8 mouse cellular contexts compared by ENCODE assay signal in genomic region chr5:112428944-112429343, GRCm38 (mm10). TPM values are rescaled to one million over a fixed set of nuclear protein-coding genes. Genes with fewer than 3 reads are reported as not detected.
DNase-seq lines count a peak whose midpoint lies in the region; ATAC-seq and TF ChIP-seq lines count a peak whose summit lies in the region.

No protein-coding gene starts in this region.

- H3K4me2 ChIP-seq in liver, embryonic 12.5 days, result no peak overlapping the region
- H3K4me2 ChIP-seq in forebrain, embryonic 14.5 days (ENCODE audit: low read length), result peak overlapping the region; percentile 6; the same call in 1 of the 2 replicates
- no peak overlapping the region for H3K4me2 ChIP-seq in intestine, postnatal 0 days (replicated peaks; ENCODE audit: low read depth)
- H3K4me2 ChIP-seq in limb, embryonic 14.5 days (replicated peaks; ENCODE audit: low read depth, low read length, severe bottlenecking), result peak overlapping the region; percentile 24; the same call in 1 of the 2 replicates

- 14% methylated on average over 19 of the region's 19 CpGs for WGBS in liver, embryonic 12.5 days (ENCODE audit: insufficient replicate concordance)
- 11% methylated on average over 19 of the region's 19 CpGs for WGBS in forebrain, embryonic 14.5 days
- WGBS in intestine, postnatal 0 days, result 12% methylated on average over 19 of the region's 19 CpGs
- 15% methylated on average over 19 of the region's 19 CpGs for WGBS in limb, embryonic 14.5 days

- H3K36me3 ChIP-seq in liver, embryonic 12.5 days, result no peaks in the 10 kb centered on the region
- H3K36me3 ChIP-seq in forebrain, embryonic 14.5 days (ENCODE audit: control insufficient read depth, insufficient read depth, low read length), result 0 out of 2 replicates have a peak, but pooled peaks cover 5% of the 10 kb centered on the region
- no peaks in the 10 kb centered on the region for H3K36me3 ChIP-seq in intestine, postnatal 0 days (ENCODE audit: control insufficient read depth, insufficient read depth)
- no peaks in the 10 kb centered on the region for H3K36me3 ChIP-seq in limb, embryonic 14.5 days (ENCODE audit: control insufficient read depth, insufficient read depth, low read length)
- no peaks in the 10 kb centered on the region for H3K36me3 ChIP-seq in testis, adult 2 months (ENCODE audit: control insufficient read depth, insufficient read depth, low read length)

- H3K27me3 ChIP-seq in liver, embryonic 12.5 days (replicated peaks), result peaks cover 73% of the 10 kb centered on the region
- H3K27me3 ChIP-seq in forebrain, embryonic 14.5 days (replicated peaks; ENCODE audit: control insufficient read depth, insufficient read depth, low read length), result no peaks in the 10 kb centered on the region
- 0 out of 2 replicates have a peak, but pooled peaks cover 13% of the 10 kb centered on the region for H3K27me3 ChIP-seq in intestine, postnatal 0 days (replicated peaks; ENCODE audit: control insufficient read depth, insufficient read depth, low read length)
- no peaks in the 10 kb centered on the region for H3K27me3 ChIP-seq in limb, embryonic 14.5 days (ENCODE audit: control insufficient read depth, insufficient read depth, low read length)
- H3K27me3 ChIP-seq in testis, adult 2 months (ENCODE audit: control insufficient read depth, insufficient read depth, low read length), result no peaks in the 10 kb centered on the region; the same call in 1 of the 2 replicates

- DNase-seq in liver, result peak; percentile 61
- DNase-seq in c-Kit-positive CD71-negative TER-119-negative erythroid progenitor cells, embryonic 14.5 days (ENCODE audit: low read depth), result peak; percentile 53
- DNase-seq in forebrain, embryonic 14.5 days (ENCODE audit: low spot score), result peak; percentile 78
- DNase-seq in limb, embryonic 14.5 days (ENCODE audit: low spot score), result peak; percentile 47
- peak; percentile 27 to 41 for DNase-seq in natural killer cell, adult 2 months (ENCODE audit: low spot score in 2 of 2)

- no peaks in the 10 kb centered on the region for H3K9me3 ChIP-seq in liver, embryonic 12.5 days (replicated peaks)
- no peaks in the 10 kb centered on the region for H3K9me3 ChIP-seq in forebrain, embryonic 14.5 days (replicated peaks; ENCODE audit: control insufficient read depth, low read length)
- H3K9me3 ChIP-seq in intestine, postnatal 0 days (ENCODE audit: control insufficient read depth), result no peaks in the 10 kb centered on the region
- H3K9me3 ChIP-seq in limb, embryonic 14.5 days (ENCODE audit: control insufficient read depth, low read length), result no peaks in the 10 kb centered on the region

- TF ChIP-seq POLR2A in limb, embryonic 14.5 days (IDR thresholded peaks at IDR 0.05; ENCODE audit: borderline replicate concordance, extremely low read depth, insufficient read depth, insufficient read length), result no peak
- no peak for TF ChIP-seq POLR2A in testis, adult 2 months (IDR thresholded peaks at IDR 0.05; ENCODE audit: control insufficient read depth, low read depth, low read length)

- no peak for ATAC-seq in liver, embryonic 12.5 days
- ATAC-seq in forebrain, embryonic 14.5 days, result 0 out of 2 replicates have a peak, but pooled peaks have one; percentile 13
- ATAC-seq in intestine, postnatal 0 days, result no peak
- no peak for ATAC-seq in limb, embryonic 14.5 days (ENCODE audit: low FRiP score, low read depth)

- H3K9ac ChIP-seq in liver, embryonic 12.5 days, result no peak overlapping the region
- peak overlapping the region; percentile 21; the same call in 1 of the 2 replicates for H3K9ac ChIP-seq in forebrain, embryonic 14.5 days (ENCODE audit: low read length)
- H3K9ac ChIP-seq in intestine, postnatal 0 days (ENCODE audit: low read depth, low read length), result no peak overlapping the region
- no peak overlapping the region for H3K9ac ChIP-seq in limb, embryonic 14.5 days (ENCODE audit: low read depth, low read length, severe bottlenecking)

- no peaks in the 10 kb centered on the region for H3K4me1 ChIP-seq in liver, embryonic 12.5 days
- H3K4me1 ChIP-seq in forebrain, embryonic 14.5 days (ENCODE audit: control insufficient read depth, insufficient read depth, low read length), result no peaks in the 10 kb centered on the region; the same call in 1 of the 2 replicates
- H3K4me1 ChIP-seq in intestine, postnatal 0 days (replicated peaks; ENCODE audit: control insufficient read depth, insufficient read depth, low read length), result no peaks in the 10 kb centered on the region
- H3K4me1 ChIP-seq in limb, embryonic 14.5 days (ENCODE audit: control insufficient read depth, insufficient read depth, low read length), result peaks cover 4% of the 10 kb centered on the region
- peaks cover 4% of the 10 kb centered on the region; the same call in 1 of the 2 replicates for H3K4me1 ChIP-seq in testis, adult 2 months (ENCODE audit: control insufficient read depth, insufficient read depth, low read length)

- no peak overlapping the region for H3K27ac ChIP-seq in liver, embryonic 12.5 days
- no peak overlapping the region for H3K27ac ChIP-seq in forebrain, embryonic 14.5 days (ENCODE audit: low read depth, low read length)
- H3K27ac ChIP-seq in intestine, postnatal 0 days (ENCODE audit: low read depth, low read length), result no peak overlapping the region
- H3K27ac ChIP-seq in limb, embryonic 14.5 days (replicated peaks; ENCODE audit: low read depth, low read length), result no peak overlapping the region
- H3K27ac ChIP-seq in testis, adult 2 months (ENCODE audit: control insufficient read depth, insufficient read depth, low read depth, low read length), result no peak overlapping the region

- peak; percentile 86 for TF ChIP-seq CTCF in intestine, postnatal 0 days (IDR thresholded peaks at IDR 0.05; ENCODE audit: low read depth)
- peak; percentile 67; the same call in 1 of the 2 replicates for TF ChIP-seq CTCF in testis, adult 2 months (IDR thresholded peaks at IDR 0.05; ENCODE audit: control insufficient read depth, insufficient read depth, insufficient replicate concordance, low read depth, low read length)

- no peak overlapping the region for H3K4me3 ChIP-seq in liver, embryonic 12.5 days
- no peak overlapping the region for H3K4me3 ChIP-seq in forebrain, embryonic 14.5 days (ENCODE audit: low read depth, low read length)
- H3K4me3 ChIP-seq in intestine, postnatal 0 days (ENCODE audit: low read depth, low read length), result no peak overlapping the region
- no peak overlapping the region for H3K4me3 ChIP-seq in limb, embryonic 14.5 days (replicated peaks; ENCODE audit: low read length)
- H3K4me3 ChIP-seq in testis, adult 2 months (ENCODE audit: control insufficient read depth, low read depth, low read length), result no peak overlapping the region

RNA-seq across cellular contexts. Expression of gene Gm6588, which starts 20.3 kb away (rescaled TPM):
- not detected in 2 replicates for polyA plus RNA-seq in liver, embryonic 12.5 days (2016; fragmentation: Nextera tagmentation; extraction: Ambion mirVana)
- polyA plus RNA-seq in forebrain, embryonic 14.5 days (2014; fragmentation: Nextera tagmentation; extraction: Ambion mirVana), result 0.09 and 0.27 TPM in 2 replicates
- polyA plus RNA-seq in intestine, postnatal 0 days (2015; fragmentation: Nextera tagmentation; extraction: Ambion mirVana), result not detected in 2 replicates
- polyA plus RNA-seq in limb, embryonic 14.5 days (2012; rRNA removed), result not detected in 2 replicates
- not detected in 2 replicates for polyA plus RNA-seq in limb, embryonic 14.5 days (2014; fragmentation: Nextera tagmentation; extraction: Ambion mirVana)
- polyA plus RNA-seq in testis, adult 2 months (2012; rRNA removed), result 22.5 and 24.5 TPM in 2 replicates

RNA-seq across cellular contexts. Expression of gene Asphd2, which starts 34.3 kb away (rescaled TPM):
- polyA plus RNA-seq in liver, embryonic 12.5 days (2016; fragmentation: Nextera tagmentation; extraction: Ambion mirVana), result 0.93 and 1.1 TPM in 2 replicates
- polyA plus RNA-seq in forebrain, embryonic 14.5 days (2014; fragmentation: Nextera tagmentation; extraction: Ambion mirVana), result 31.6 and 37.9 TPM in 2 replicates
- 3.1 and 4.6 TPM in 2 replicates for polyA plus RNA-seq in intestine, postnatal 0 days (2015; fragmentation: Nextera tagmentation; extraction: Ambion mirVana)
- polyA plus RNA-seq in limb, embryonic 14.5 days (2012; rRNA removed), result 23.1 and 36.8 TPM in 2 replicates
- 25.9 and 26.1 TPM in 2 replicates for polyA plus RNA-seq in limb, embryonic 14.5 days (2014; fragmentation: Nextera tagmentation; extraction: Ambion mirVana)
- 0.66 and 0.84 TPM in 2 replicates for polyA plus RNA-seq in testis, adult 2 months (2012; rRNA removed)

Comparison
In these comparisons a context has a peak if more than half of its experiments do, and no peak if none do; other contexts are left out.
1. H3K4me2 ChIP-seq: peak in forebrain, embryonic 14.5 days (single experiment) and limb, embryonic 14.5 days (single experiment); none in liver, embryonic 12.5 days (single experiment) and intestine, postnatal 0 days (single experiment).
2. RNA of gene Gm6588, which starts 20.3 kb away (polyA plus RNA-seq): 22.5 to 24.5 TPM in testis, adult 2 months; 0.09 to 0.27 TPM in forebrain, embryonic 14.5 days, not detected in limb, embryonic 14.5 days, not detected in liver, embryonic 12.5 days and not detected in intestine, postnatal 0 days; every median in the first group is over 10 times any median in the second.
3. Peak in every context shown above with its lines, with median percentiles within 50 percentile points of each other: DNase-seq.